Mouse (Mus musculus): Measurements from ENCODE around the gene Mapk8ip1. TPM values are rescaled to one million over a fixed set of nuclear protein-coding genes. Genes with fewer than 3 reads are reported as not detected.

Gene Mapk8ip1
- polyA plus RNA-seq, 1 experiment from 2014 or later: 112 TPM

DNA sequence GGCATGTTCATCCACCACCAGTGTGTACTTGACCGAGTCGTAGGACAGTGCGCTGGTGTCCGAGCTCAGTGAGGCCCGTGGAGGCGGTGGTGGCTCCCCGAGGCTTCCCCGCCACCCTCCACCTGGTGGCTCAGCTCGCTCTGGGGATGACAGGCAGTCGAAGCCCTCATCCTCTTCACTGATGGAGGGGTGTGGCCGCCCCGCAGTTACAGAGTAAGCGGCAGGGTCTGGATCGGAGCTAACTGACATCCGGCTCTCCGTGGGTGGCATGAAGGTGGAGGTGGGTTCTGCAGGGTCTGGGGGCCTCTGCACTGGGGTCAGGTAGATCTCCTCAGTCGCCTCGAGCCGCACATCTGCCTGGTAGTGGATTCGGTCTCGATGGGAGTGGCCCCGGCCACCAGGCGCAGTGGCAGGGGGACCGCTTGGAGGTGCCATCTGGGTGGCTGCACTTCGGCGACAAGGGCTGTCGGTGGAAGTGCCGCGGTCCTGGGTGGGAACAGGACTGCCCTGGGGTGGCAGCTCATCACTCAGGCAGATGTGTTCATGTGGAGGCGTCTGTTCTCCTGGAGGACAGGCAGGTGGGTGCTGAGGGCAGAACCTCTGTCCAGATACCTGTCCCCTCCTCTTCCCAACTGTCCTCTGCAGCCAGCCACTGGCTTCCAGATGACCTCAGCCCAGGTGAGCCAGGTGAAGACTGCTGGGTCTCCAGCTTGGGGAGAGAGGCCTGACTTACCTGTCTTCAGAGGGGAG is 14.1 kb downstream of the Mapk8ip1 start:
- Histone ChIP-seq H3K4me1 (replicated peaks) (peaks cover 53% of the 10 kb centered on the region), H3K4me2 (peak overlapping the region; percentile 88), H3K36me3 (peaks cover 58% of the 10 kb centered on the region)

DNA sequence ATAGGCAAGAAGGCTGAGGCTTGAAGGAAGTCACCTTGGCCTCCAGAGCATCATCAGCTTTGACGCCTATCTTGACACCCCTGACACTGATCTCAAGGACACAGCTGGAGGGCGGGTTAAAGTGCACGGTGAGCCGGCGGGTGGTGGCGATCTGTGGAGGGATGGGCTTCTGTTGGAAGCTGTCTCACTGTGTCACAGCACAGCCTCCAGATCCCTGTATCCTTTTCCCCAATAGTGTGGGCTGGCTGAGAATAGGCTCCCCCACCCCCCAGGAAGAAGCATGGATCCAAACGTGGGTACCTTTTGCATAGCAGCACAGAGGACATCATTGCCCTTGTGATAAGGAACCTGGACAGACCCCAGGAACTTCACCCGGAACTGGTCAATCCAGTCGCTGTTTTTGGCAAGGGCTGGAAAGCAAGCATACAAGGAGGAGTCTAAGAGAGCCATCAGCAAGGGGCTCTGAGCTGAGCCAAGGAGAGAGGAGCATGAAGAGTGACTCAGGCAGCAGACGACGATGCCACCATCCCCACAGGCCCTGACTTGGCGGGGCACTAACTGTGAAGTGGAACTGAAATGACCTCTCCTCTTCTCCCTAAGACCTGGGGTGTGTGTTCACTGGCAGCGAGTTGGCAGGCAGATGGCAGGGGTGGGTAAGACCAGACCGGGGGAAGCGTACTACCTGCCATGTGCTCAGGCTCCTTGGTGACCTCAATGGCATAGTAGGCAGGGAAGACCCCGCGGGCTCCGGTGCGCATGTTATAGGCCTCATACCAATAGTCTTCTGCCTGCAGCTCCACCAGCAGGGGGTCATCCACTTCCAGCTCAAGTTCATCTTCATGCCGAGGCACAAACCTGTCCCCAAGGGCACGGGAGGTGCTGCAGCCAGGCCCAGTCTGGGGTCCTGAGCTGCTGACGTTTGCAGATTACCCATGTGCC is 15.7 kb downstream of the Mapk8ip1 start:
- no peaks in the 10 kb centered on the region for H3K27me3 ChIP-seq
- H3K9ac ChIP-seq: no peak overlapping the region
- H3K36me3 ChIP-seq: peaks cover 74% of the 10 kb centered on the region
- no peak overlapping the region for H3K4me2 ChIP-seq
- WGBS: 85% methylated on average over 22 of the region's 22 CpGs
- H3K9me3 ChIP-seq: no peaks in the 10 kb centered on the region
- peak overlapping the region; percentile 23; the same call in 1 of the 2 replicates for H3K27ac ChIP-seq
- H3K4me1 ChIP-seq (replicated peaks): peaks cover 42% of the 10 kb centered on the region
- ATAC-seq (ENCODE audit: low FRiP score): no peak
- no peak overlapping the region for H3K4me3 ChIP-seq

More for the DNA sequence above, 14.1 kb downstream of the Mapk8ip1 start:
- Histone ChIP-seq H3K9ac (peak overlapping the region; percentile 94; the same call in 1 of the 2 replicates), H3K27ac (no peak overlapping the region), H3K4me3 (peak overlapping the region; percentile 84), H3K9me3 (no peaks in the 10 kb centered on the region), H3K27me3 (no peaks in the 10 kb centered on the region)
- WGBS: 93% methylated on average over 30 of the region's 30 CpGs
- no peak for ATAC-seq (ENCODE audit: low FRiP score)

DNA sequence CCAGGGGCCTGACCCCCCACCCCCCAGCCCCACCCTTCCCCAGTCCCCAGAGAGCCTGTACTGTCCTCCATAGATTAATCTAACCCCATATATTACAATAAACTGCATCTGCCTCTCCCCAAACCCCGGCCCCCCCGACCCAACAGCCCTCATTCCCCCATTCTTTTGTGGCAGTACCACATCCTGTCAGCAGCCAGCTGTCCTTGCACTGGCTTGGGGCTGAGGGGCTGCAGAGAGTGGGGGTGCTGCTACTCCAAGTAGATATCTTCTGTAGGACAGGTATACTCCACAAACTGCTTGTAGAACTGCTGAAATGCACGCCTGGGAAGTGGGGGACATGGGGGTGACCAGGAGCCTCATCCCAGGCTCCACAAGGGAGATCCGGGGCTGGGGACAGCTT is 17.0 kb downstream of the Mapk8ip1 start:
- Histone ChIP-seq H3K9ac (no peak overlapping the region), H3K4me3 (no peak overlapping the region), H3K4me1 (replicated peaks) (peaks cover 31% of the 10 kb centered on the region), H3K9me3 (no peaks in the 10 kb centered on the region), H3K27me3 (no peaks in the 10 kb centered on the region), H3K36me3 (peaks cover 87% of the 10 kb centered on the region), H3K27ac (no peak overlapping the region), H3K4me2 (no peak overlapping the region)
- ATAC-seq (ENCODE audit: low FRiP score): no peak
- 83% methylated on average over 4 of the region's 4 CpGs for WGBS

DNA sequence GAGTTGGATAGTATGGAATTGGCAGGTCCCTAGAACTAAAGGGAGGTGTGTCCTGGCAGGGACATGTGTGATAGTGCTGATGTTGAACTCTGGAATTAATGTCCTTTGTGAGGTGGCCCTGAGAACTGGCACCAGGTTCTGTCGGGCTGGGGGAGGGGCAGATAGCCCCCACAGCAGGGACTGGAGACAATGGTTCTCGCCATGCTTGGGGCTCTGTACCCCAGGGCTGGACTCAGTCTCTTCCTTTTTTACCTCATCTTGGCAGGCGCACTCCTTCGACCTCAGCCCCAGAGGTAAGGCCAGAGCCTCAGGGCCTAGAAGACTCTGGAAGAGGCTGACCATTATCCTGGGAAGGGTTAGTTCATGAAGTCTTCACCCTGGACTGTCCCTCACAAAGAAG is 18.3 kb downstream of the Mapk8ip1 start:
- Histone ChIP-seq H3K36me3 (peaks cover 100% of the 10 kb centered on the region), H3K27ac (no peak overlapping the region), H3K4me3 (no peak overlapping the region), H3K4me1 (replicated peaks) (peaks cover 21% of the 10 kb centered on the region), H3K9ac (no peak overlapping the region), H3K4me2 (no peak overlapping the region), H3K9me3 (no peaks in the 10 kb centered on the region), H3K27me3 (no peaks in the 10 kb centered on the region)
- WGBS: 84% methylated on average over 4 of the region's 4 CpGs
- ATAC-seq (ENCODE audit: low FRiP score): no peak

DNA sequence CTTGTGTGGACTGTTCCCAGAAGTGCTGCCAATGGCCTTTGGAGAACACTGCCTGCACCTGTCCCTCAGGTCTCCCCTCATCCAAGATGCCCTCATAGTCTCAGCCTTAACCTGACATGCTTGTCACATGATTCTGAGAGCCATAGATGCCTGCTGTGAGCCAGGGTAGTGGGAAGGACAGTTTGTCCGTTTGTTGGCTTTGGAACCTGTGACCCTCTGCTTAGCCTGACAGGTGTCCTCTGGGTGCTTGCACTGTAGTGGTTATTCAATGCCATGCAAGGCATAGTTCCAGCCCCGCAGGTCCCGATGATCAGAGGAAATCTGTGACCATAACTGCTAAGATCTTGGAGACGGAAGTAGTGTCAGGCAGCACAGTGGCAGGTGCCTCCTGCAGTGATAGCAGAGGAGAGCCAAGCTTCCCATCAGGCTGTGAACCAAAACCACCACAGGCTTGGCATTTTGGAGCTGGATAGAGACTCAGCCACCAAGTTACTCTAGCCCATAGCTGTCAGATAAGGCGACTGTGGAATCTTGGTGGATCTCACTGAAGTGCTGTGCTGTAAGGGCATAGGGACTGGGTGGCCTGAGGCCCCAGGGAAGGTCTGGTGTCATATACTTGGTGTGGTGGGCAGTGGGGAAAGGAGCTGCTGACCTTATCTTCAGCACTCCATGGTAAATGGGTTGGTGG is 19.0 kb downstream of the Mapk8ip1 start, which contains the start of gene 1700029I15Rik:
Gene 1700029I15Rik, plus strand, starts transcription at position 638 of the 688 bp plus-strand sequence.
- Histone ChIP-seq H3K9me3 (no peaks in the 10 kb centered on the region), H3K27ac (no peak within 1 kb of the TSS), H3K9ac (no peak within 1 kb of the TSS), H3K36me3 (peaks cover 99% of the 10 kb centered on the region), H3K27me3 (no peaks in the 10 kb centered on the region), H3K4me2 (no peak within 1 kb of the TSS), H3K4me1 (replicated peaks) (peaks cover 13% of the 10 kb centered on the region), H3K4me3 (no peak within 1 kb of the TSS)
- WGBS: 87% methylated on average over 5 of the region's 5 CpGs
- no peak for ATAC-seq (ENCODE audit: low FRiP score)

DNA sequence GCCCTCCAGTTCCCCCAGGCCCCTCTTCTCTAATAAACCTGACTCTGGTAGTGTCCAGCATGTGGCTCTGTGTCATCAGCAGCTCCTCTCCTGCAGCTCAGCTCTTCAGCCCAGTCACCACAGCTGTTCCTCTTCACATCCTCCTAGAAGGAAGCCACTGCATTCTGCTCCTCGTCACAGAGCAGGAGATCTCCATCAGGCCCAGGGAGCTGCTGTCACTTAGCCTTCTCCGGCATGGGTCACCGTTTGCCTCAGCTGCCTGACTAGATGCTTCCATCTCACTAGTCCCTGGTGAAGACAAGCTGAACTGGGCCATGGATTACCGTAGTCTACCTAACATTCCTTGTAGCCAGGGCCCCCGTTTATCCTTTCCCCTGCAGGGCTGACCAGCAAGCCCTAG is 19.9 kb downstream of the Mapk8ip1 start:
- no peak for ATAC-seq (ENCODE audit: low FRiP score)
- Histone ChIP-seq H3K4me1 (replicated peaks) (peaks cover 12% of the 10 kb centered on the region), H3K4me2 (no peak overlapping the region), H3K27ac (no peak overlapping the region), H3K27me3 (no peaks in the 10 kb centered on the region), H3K36me3 (peaks cover 91% of the 10 kb centered on the region), H3K9me3 (no peaks in the 10 kb centered on the region), H3K9ac (no peak overlapping the region), H3K4me3 (no peak overlapping the region)
- 88% methylated on average over 5 of the region's 5 CpGs for WGBS

DNA sequence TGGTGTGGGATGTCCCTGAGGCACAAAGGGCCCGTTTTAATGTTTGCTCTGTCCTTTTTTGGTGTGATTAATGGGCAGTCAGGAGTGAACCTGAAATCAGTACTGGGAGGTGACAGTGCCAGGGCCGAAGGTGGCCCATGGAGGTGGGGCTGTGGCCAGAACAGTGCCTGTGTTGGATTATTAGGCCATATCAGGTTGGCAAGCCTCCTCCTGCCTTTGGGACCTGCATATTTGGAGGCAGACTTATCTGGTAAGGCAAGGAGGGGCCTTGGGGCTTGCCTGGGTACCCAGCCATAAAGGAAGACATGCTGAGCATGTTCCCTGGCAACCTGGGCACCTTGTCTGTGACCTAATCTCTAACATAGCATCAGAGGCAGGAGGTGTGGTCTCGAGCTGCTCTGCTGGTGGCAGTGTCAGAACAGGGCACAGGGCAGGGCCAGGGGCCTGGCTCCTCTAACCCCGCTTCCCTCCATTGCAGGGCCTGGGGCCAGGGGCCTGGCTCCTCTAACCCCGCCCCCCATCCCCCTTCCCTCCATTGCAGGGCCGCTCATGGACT is 20.5 kb downstream of the Mapk8ip1 start:
- Histone ChIP-seq H3K4me1 (replicated peaks) (peaks cover 16% of the 10 kb centered on the region), H3K4me2 (no peak overlapping the region), H3K9me3 (no peaks in the 10 kb centered on the region), H3K36me3 (peaks cover 85% of the 10 kb centered on the region), H3K27ac (no peak overlapping the region), H3K27me3 (no peaks in the 10 kb centered on the region), H3K4me3 (no peak overlapping the region), H3K9ac (no peak overlapping the region)
- ATAC-seq (ENCODE audit: low FRiP score): no peak
- 79% methylated on average over 6 of the region's 6 CpGs for WGBS

DNA sequence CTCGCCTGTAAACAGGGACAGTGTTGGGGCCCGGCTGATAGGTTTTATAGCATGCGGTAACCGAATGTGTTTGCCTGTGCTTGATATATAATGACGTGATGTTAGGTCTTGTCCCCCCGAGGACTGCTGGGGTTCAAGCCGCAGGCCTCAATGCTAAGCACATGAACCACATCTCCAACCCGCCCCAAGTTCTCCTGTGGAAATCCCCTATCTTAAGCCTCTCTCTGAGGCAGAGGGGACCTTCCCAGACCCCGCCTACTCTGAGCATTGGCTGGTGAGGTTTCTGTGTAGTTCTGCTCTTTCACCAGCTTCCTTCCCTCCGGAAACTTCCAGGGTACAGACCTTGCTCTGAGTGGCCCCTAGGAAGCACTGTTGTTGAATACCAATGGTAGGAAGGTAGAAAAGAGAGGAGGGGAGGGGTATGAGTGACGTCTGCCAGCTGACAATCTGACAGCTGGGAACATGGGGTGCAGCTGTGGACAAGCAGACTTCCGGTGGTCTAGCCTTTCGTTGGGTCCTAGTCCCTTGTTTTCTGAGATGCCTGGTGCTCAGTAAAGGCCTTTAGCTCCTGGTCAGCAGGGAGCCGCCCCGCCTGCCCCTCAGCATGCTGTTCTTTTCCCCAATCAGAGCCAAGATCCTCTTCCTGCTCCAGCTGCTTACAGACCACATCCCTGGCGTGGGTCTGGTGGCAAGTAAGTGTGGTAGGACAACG is 21.1 kb downstream of the Mapk8ip1 start:
- H3K36me3 ChIP-seq: peaks cover 78% of the 10 kb centered on the region

DNA sequence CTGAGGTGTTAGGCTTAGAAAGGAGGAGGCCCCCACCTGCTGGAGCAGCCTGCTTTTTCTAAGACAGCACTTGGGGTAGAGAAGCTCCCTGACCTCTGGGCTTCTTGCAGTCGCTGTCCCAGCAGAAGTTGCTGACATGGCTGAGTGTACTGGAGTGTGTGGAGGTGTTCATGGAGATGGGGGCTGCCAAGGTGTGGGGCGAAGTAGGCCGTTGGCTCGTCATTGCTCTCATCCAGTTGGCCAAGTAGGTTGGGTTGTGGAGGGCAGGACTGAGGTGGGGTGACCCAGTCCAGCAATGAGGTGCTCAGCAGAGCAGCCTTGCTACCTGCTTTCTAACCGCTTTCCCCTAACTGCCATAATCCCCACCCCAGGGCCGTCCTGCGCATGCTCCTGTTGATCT is 23.7 kb downstream of the Mapk8ip1 start:
- no peak overlapping the region for H3K9ac ChIP-seq
- H3K9me3 ChIP-seq: no peaks in the 10 kb centered on the region
- peaks cover 37% of the 10 kb centered on the region for H3K4me1 ChIP-seq (replicated peaks)
- peaks cover 2% of the 10 kb centered on the region; the same call in 1 of the 2 replicates for H3K27me3 ChIP-seq
- no peak overlapping the region for H3K4me3 ChIP-seq
- no peak overlapping the region for H3K27ac ChIP-seq
- H3K4me2 ChIP-seq: no peak overlapping the region
- 94% methylated on average over 7 of the region's 7 CpGs for WGBS
- ATAC-seq (ENCODE audit: low FRiP score): no peak
- H3K36me3 ChIP-seq: peaks cover 52% of the 10 kb centered on the region

More for the DNA sequence above, 21.1 kb downstream of the Mapk8ip1 start:
- H3K9me3 ChIP-seq: no peaks in the 10 kb centered on the region
- H3K4me3 ChIP-seq: no peak overlapping the region
- no peak overlapping the region for H3K27ac ChIP-seq
- H3K4me1 ChIP-seq (replicated peaks): peaks cover 17% of the 10 kb centered on the region
- WGBS: 77% methylated on average over 17 of the region's 17 CpGs
- H3K4me2 ChIP-seq: no peak overlapping the region
- H3K27me3 ChIP-seq: no peaks in the 10 kb centered on the region
- ATAC-seq (ENCODE audit: low FRiP score): no peak
- no peak overlapping the region for H3K9ac ChIP-seq

DNA sequence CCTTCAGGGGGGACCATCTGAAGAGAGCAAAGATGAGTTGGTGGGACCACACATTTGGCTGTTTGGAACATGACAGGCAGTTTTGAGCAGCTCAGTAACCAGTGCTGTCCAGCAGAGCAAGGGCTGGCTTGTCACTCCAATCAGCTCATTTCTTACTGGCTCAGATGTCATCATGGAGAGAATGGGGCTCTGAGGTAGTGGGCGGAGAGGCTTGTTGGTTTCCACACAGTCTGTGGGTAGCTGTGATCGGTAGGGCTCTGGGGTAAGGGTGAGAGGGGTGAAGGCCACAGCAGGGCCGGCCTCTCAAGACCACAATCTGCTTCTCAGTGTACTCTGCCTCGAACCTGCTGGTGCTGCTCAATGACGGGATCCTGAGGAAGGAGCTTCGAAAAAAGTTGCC is 24.8 kb downstream of the Mapk8ip1 start:
- no peaks in the 10 kb centered on the region for H3K9me3 ChIP-seq
- WGBS: 92% methylated on average over 6 of the region's 6 CpGs
- H3K27ac ChIP-seq: no peak overlapping the region
- no peak for ATAC-seq (ENCODE audit: low FRiP score)
- H3K36me3 ChIP-seq: peaks cover 42% of the 10 kb centered on the region
- peaks cover 11% of the 10 kb centered on the region for H3K27me3 ChIP-seq
- H3K4me1 ChIP-seq (replicated peaks): peaks cover 48% of the 10 kb centered on the region
- peak overlapping the region; percentile 73 for H3K4me3 ChIP-seq
- peak overlapping the region; percentile 91 for H3K4me2 ChIP-seq
- peak overlapping the region; percentile 84; the same call in 1 of the 2 replicates for H3K9ac ChIP-seq

DNA sequence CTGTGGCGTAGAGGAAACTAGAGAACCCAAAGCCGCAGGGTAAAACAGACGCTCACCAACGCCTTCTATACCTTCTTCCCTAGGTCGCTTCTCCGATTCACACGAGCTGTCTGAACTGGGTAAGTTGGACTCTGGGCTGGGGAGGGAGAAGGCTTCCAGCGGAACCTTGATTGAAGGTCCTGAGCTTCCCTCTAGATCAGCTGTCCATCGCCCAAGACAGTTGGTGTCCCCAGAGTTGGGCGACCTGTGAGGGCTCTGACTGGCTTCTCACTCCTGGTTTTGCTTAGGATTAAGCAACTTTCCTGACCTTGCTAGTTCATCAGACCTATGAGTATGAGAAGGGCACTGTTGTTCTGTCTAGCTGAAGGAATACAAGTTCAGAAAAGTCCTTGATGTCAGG is 25.3 kb downstream of the Mapk8ip1 start:
- peak overlapping the region; percentile 91 for H3K4me2 ChIP-seq
- WGBS: 10% methylated on average over 10 of the region's 10 CpGs
- H3K4me3 ChIP-seq: peak overlapping the region; percentile 73
- H3K9ac ChIP-seq: peak overlapping the region; percentile 84
- peak overlapping the region; percentile 87 for H3K27ac ChIP-seq
- H3K36me3 ChIP-seq: peaks cover 37% of the 10 kb centered on the region
- H3K9me3 ChIP-seq: no peaks in the 10 kb centered on the region
- peaks cover 16% of the 10 kb centered on the region for H3K27me3 ChIP-seq
- peaks cover 51% of the 10 kb centered on the region for H3K4me1 ChIP-seq (replicated peaks)
- 0 out of 2 replicates have a peak, but pooled peaks have one; percentile 1 for ATAC-seq (ENCODE audit: low FRiP score)

All from hindbrain, embryonic 13.5 days (tissue).